In genomic region chr14:21498361-21498996, GRCm38 (mm10) we compare ENCODE assay signal across 7 mouse cellular contexts. TPM values are rescaled to one million over a fixed set of nuclear protein-coding genes. Genes with fewer than 3 reads are reported as not detected.
DNase-seq lines count a peak whose midpoint lies in the region; ATAC-seq and TF ChIP-seq lines count a peak whose summit lies in the region.

No protein-coding gene starts in this region.

- H3K27ac ChIP-seq in lung, embryonic 15.5 days = peak overlapping the region; percentile 93
- H3K27ac ChIP-seq in heart, postnatal 0 days (ENCODE audit: low read depth) = peak overlapping the region; percentile 92
- H3K27ac ChIP-seq in midbrain, embryonic 13.5 days = peak overlapping the region; percentile 99

- 3% methylated on average over 7 of the region's 7 CpGs for WGBS in lung, embryonic 15.5 days
- 2% methylated on average over 7 of the region's 7 CpGs for WGBS in heart, postnatal 0 days
- WGBS in midbrain, embryonic 13.5 days = 2% methylated on average over 7 of the region's 7 CpGs

- no peaks in the 10 kb centered on the region for H3K36me3 ChIP-seq in lung, embryonic 15.5 days
- no peaks in the 10 kb centered on the region for H3K36me3 ChIP-seq in heart, postnatal 0 days (replicated peaks; ENCODE audit: control insufficient read depth, insufficient read depth, low read length)
- H3K36me3 ChIP-seq in midbrain, embryonic 13.5 days = no peaks in the 10 kb centered on the region

- peak overlapping the region; percentile 71 for H3K9ac ChIP-seq in lung, embryonic 15.5 days
- peak overlapping the region; percentile 74 for H3K9ac ChIP-seq in heart, postnatal 0 days (replicated peaks; ENCODE audit: low read depth, low read length)
- H3K9ac ChIP-seq in midbrain, embryonic 13.5 days (replicated peaks) = peak overlapping the region; percentile 95

- peak overlapping the region; percentile 78 for H3K4me3 ChIP-seq in lung, embryonic 15.5 days
- peak overlapping the region; percentile 69 for H3K4me3 ChIP-seq in heart, postnatal 0 days (ENCODE audit: low read depth, low read length)
- H3K4me3 ChIP-seq in midbrain, embryonic 13.5 days (replicated peaks) = peak overlapping the region; percentile 95

- TF ChIP-seq EP300 in heart, postnatal 0 days (IDR thresholded peaks at IDR 0.05; ENCODE audit: low read depth) = no peak

- no peak for ATAC-seq in lung, embryonic 15.5 days (ENCODE audit: borderline replicate concordance, extremely low read depth, low FRiP score, low TSS enrichment)
- no peak for ATAC-seq in heart, postnatal 0 days (ENCODE audit: insufficient read depth, low read depth)
- ATAC-seq in midbrain, embryonic 13.5 days = no peak

- intact Hi-C loops in left cerebral cortex, postnatal 36 days (cut with DNase I) = loop anchor here (10.0 kb wide), 1 partner anchor 124 kb away; no protein-coding TSS in a partner anchor

- TF ChIP-seq CTCF in heart, postnatal 0 days (IDR thresholded peaks at IDR 0.05; ENCODE audit: low read depth) = no peak

- H3K27me3 ChIP-seq in lung, embryonic 15.5 days = 0 out of 2 replicates have a peak, but pooled peaks cover 2% of the 10 kb centered on the region
- no peaks in the 10 kb centered on the region for H3K27me3 ChIP-seq in heart, postnatal 0 days (ENCODE audit: control insufficient read depth, insufficient read depth, low read length)
- H3K27me3 ChIP-seq in midbrain, embryonic 13.5 days = no peaks in the 10 kb centered on the region

- H3K4me2 ChIP-seq in lung, embryonic 15.5 days = peak overlapping the region; percentile 94
- H3K4me2 ChIP-seq in heart, postnatal 0 days (ENCODE audit: low read depth, low read length) = peak overlapping the region; percentile 92
- H3K4me2 ChIP-seq in midbrain, embryonic 13.5 days (replicated peaks) = peak overlapping the region; percentile 81

- peaks cover 21% of the 10 kb centered on the region for H3K4me1 ChIP-seq in lung, embryonic 15.5 days
- H3K4me1 ChIP-seq in heart, postnatal 0 days (ENCODE audit: control insufficient read depth, insufficient read depth) = peaks cover 20% of the 10 kb centered on the region; the same call in 1 of the 2 replicates
- H3K4me1 ChIP-seq in midbrain, embryonic 13.5 days (replicated peaks) = peaks cover 31% of the 10 kb centered on the region

- no peak for DNase-seq in lung, postnatal 36 days
- peak; percentile 35 to 48 for DNase-seq in cerebellum, adult 18-20 months
- no peak for DNase-seq in heart, postnatal 0 days (ENCODE audit: low spot score)
- no peak for DNase-seq in left cerebral cortex, postnatal 36 days (ENCODE audit: low spot score in 2 of 2)
- no peak for DNase-seq in thymus, postnatal 36 days

- no peaks in the 10 kb centered on the region for H3K9me3 ChIP-seq in lung, embryonic 15.5 days
- H3K9me3 ChIP-seq in heart, postnatal 0 days (replicated peaks; ENCODE audit: control insufficient read depth, low read length) = no peaks in the 10 kb centered on the region
- H3K9me3 ChIP-seq in midbrain, embryonic 13.5 days = no peaks in the 10 kb centered on the region

RNA-seq across cellular contexts. Expression of gene Kat6b, which starts 17.2 kb away (rescaled TPM):
- 11.4 and 12.0 TPM in 2 replicates for polyA plus RNA-seq in lung, embryonic 15.5 days (2015; fragmentation: Nextera tagmentation; extraction: Ambion mirVana)
- 13.9 and 52.9 TPM in 2 replicates for total RNA-seq in heart, postnatal 0 days (2014; rRNA removed; ENCODE audit: low replicate concordance)
- 5.4 and 6.1 TPM in 2 replicates for polyA plus RNA-seq in heart, postnatal 0 days (2015; fragmentation: Nextera tagmentation; extraction: Ambion mirVana)
- 25.5 and 28.1 TPM in 2 replicates for polyA plus RNA-seq in midbrain, embryonic 13.5 days (2015; fragmentation: Nextera tagmentation; extraction: Ambion mirVana)
- 100 to 1,000 TPM; 107 to 111 TPM for total RNA-seq in left cerebral cortex, postnatal 36 days (2021)

Comparison
In these comparisons a context has a peak if more than half of its experiments do, and no peak if none do; other contexts are left out.
1. DNase-seq: peak in cerebellum, adult 18-20 months (2 of 2); none in lung, postnatal 36 days (single experiment), heart, postnatal 0 days (single experiment), left cerebral cortex, postnatal 36 days (0 of 2) and thymus, postnatal 36 days (0 of 2).
2. Peak in every context shown above with its lines, with median percentiles within 50 percentile points of each other: H3K27ac ChIP-seq, H3K4me2 ChIP-seq, H3K4me3 ChIP-seq and H3K9ac ChIP-seq.